Comparison of ENCODE assay signal across 8 mouse cellular contexts in genomic region chr10:116580591-116581358, GRCm38 (mm10). TPM values are rescaled to one million over a fixed set of nuclear protein-coding genes. Genes with fewer than 3 reads are reported as not detected.
DNase-seq lines count a peak whose midpoint lies in the region; ATAC-seq and TF ChIP-seq lines count a peak whose summit lies in the region.

No protein-coding gene starts in this region.

- TF ChIP-seq CTCF in C2C12 (IDR thresholded peaks at IDR 0.05; ENCODE audit: control insufficient read depth, insufficient read depth, insufficient read length): no peak
- TF ChIP-seq CTCF in testis, adult 2 months (IDR thresholded peaks at IDR 0.05; ENCODE audit: control insufficient read depth, insufficient read depth, insufficient replicate concordance, low read depth, low read length): no peak

- H3K79me2 ChIP-seq in C2C12 (ENCODE audit: control insufficient read depth, insufficient read depth): peaks cover 66% of the 10 kb centered on the region

- peak overlapping the region; percentile 99 for H3ac ChIP-seq in C2C12 (ENCODE audit: control insufficient read depth, insufficient read length, low read depth)

- H3K36me3 ChIP-seq in C2C12 (ENCODE audit: control insufficient read depth, insufficient read depth): peaks cover 5% of the 10 kb centered on the region
- no peaks in the 10 kb centered on the region for H3K36me3 ChIP-seq in embryonic facial prominence, embryonic 11.5 days (replicated peaks; ENCODE audit: control insufficient read depth, insufficient read depth, low read depth, low read length)
- H3K36me3 ChIP-seq in heart, embryonic 11.5 days (ENCODE audit: control insufficient read depth, insufficient read depth, low read length): peaks cover 3% of the 10 kb centered on the region; the same call in 1 of the 2 replicates
- H3K36me3 ChIP-seq in kidney, embryonic 15.5 days: peaks cover 6% of the 10 kb centered on the region; the same call in 1 of the 2 replicates
- H3K36me3 ChIP-seq in liver, embryonic 16.5 days (ENCODE audit: control insufficient read depth, insufficient read depth): no peaks in the 10 kb centered on the region
- H3K36me3 ChIP-seq in neural tube, embryonic 12.5 days: 0 out of 2 replicates have a peak, but pooled peaks cover 9% of the 10 kb centered on the region
- H3K36me3 ChIP-seq in testis, adult 2 months (ENCODE audit: control insufficient read depth, insufficient read depth, low read length): no peaks in the 10 kb centered on the region

- peak overlapping the region; percentile 55 for H3K4me2 ChIP-seq in embryonic facial prominence, embryonic 11.5 days (ENCODE audit: low read depth, low read length)
- peak overlapping the region; percentile 83 for H3K4me2 ChIP-seq in heart, embryonic 11.5 days
- peak overlapping the region; percentile 68 for H3K4me2 ChIP-seq in kidney, embryonic 15.5 days
- peak overlapping the region; percentile 81 for H3K4me2 ChIP-seq in liver, embryonic 16.5 days (ENCODE audit: low read depth, low read length)
- H3K4me2 ChIP-seq in neural tube, embryonic 12.5 days (replicated peaks): peak overlapping the region; percentile 77

- no peaks in the 10 kb centered on the region for H3K9me3 ChIP-seq in embryonic facial prominence, embryonic 11.5 days (replicated peaks; ENCODE audit: control insufficient read depth, low read length)
- H3K9me3 ChIP-seq in heart, embryonic 11.5 days (replicated peaks; ENCODE audit: control insufficient read depth, low read length): no peaks in the 10 kb centered on the region
- H3K9me3 ChIP-seq in kidney, embryonic 15.5 days (replicated peaks): no peaks in the 10 kb centered on the region
- no peaks in the 10 kb centered on the region for H3K9me3 ChIP-seq in liver, embryonic 16.5 days (replicated peaks; ENCODE audit: control insufficient read depth, low read length)
- H3K9me3 ChIP-seq in neural tube, embryonic 12.5 days: no peaks in the 10 kb centered on the region

- H3K27me3 ChIP-seq in C2C12 (ENCODE audit: control insufficient read depth, insufficient read depth, insufficient read length): no peaks in the 10 kb centered on the region
- H3K27me3 ChIP-seq in embryonic facial prominence, embryonic 11.5 days (ENCODE audit: control insufficient read depth, insufficient read depth, low read length): no peaks in the 10 kb centered on the region
- no peaks in the 10 kb centered on the region for H3K27me3 ChIP-seq in heart, embryonic 11.5 days (ENCODE audit: control insufficient read depth, insufficient read depth, low read length)
- H3K27me3 ChIP-seq in kidney, embryonic 15.5 days: no peaks in the 10 kb centered on the region
- no peaks in the 10 kb centered on the region for H3K27me3 ChIP-seq in liver, embryonic 16.5 days (ENCODE audit: control insufficient read depth, insufficient read depth, low read depth, low read length)
- H3K27me3 ChIP-seq in neural tube, embryonic 12.5 days (replicated peaks): no peaks in the 10 kb centered on the region
- no peaks in the 10 kb centered on the region for H3K27me3 ChIP-seq in testis, adult 2 months (ENCODE audit: control insufficient read depth, insufficient read depth, low read length)

- H3K79me3 ChIP-seq in C2C12 (ENCODE audit: low read depth): peaks cover 52% of the 10 kb centered on the region

- H3K4me3 ChIP-seq in C2C12 (ENCODE audit: insufficient read depth, poor library complexity, severe bottlenecking): peak overlapping the region; percentile 95
- H3K4me3 ChIP-seq in embryonic facial prominence, embryonic 11.5 days (ENCODE audit: low read depth, low read length): peak overlapping the region; percentile 98
- peak overlapping the region; percentile 98 for H3K4me3 ChIP-seq in heart, embryonic 11.5 days (ENCODE audit: low read depth, low read length)
- H3K4me3 ChIP-seq in kidney, embryonic 15.5 days (replicated peaks): peak overlapping the region; percentile 82
- peak overlapping the region; percentile 73 for H3K4me3 ChIP-seq in liver, embryonic 16.5 days (ENCODE audit: low read depth, low read length)
- H3K4me3 ChIP-seq in neural tube, embryonic 12.5 days: peak overlapping the region; percentile 98
- H3K4me3 ChIP-seq in testis, adult 2 months (ENCODE audit: control insufficient read depth, low read depth, low read length): peak overlapping the region; percentile 88

- ATAC-seq in embryonic facial prominence, embryonic 11.5 days (replicated peaks; ENCODE audit: insufficient number of reproducible peaks, low FRiP score, low TSS enrichment, low read depth): peak; percentile 35
- peak; percentile 62 for ATAC-seq in heart, embryonic 11.5 days (replicated peaks; ENCODE audit: insufficient number of reproducible peaks, low FRiP score, low TSS enrichment)
- ATAC-seq in kidney, embryonic 15.5 days (replicated peaks; ENCODE audit: low FRiP score): peak; percentile 80
- peak; percentile 71 for ATAC-seq in liver, embryonic 16.5 days (ENCODE audit: low read depth)
- ATAC-seq in neural tube, embryonic 12.5 days (ENCODE audit: low FRiP score, low read depth): peak; percentile 85

- H3K4me1 ChIP-seq in embryonic facial prominence, embryonic 11.5 days (ENCODE audit: control insufficient read depth, insufficient read depth, low read length): no peaks in the 10 kb centered on the region
- H3K4me1 ChIP-seq in heart, embryonic 11.5 days (ENCODE audit: control insufficient read depth, insufficient read depth, low read length): peaks cover 7% of the 10 kb centered on the region; the same call in 1 of the 2 replicates
- peaks cover 10% of the 10 kb centered on the region for H3K4me1 ChIP-seq in kidney, embryonic 15.5 days
- peaks cover 5% of the 10 kb centered on the region for H3K4me1 ChIP-seq in liver, embryonic 16.5 days (ENCODE audit: control insufficient read depth, low read depth, low read length)
- peaks cover 15% of the 10 kb centered on the region for H3K4me1 ChIP-seq in neural tube, embryonic 12.5 days
- H3K4me1 ChIP-seq in testis, adult 2 months (ENCODE audit: control insufficient read depth, insufficient read depth, low read length): peaks cover 2% of the 10 kb centered on the region; the same call in 1 of the 2 replicates

- H3K9ac ChIP-seq in embryonic facial prominence, embryonic 11.5 days (replicated peaks; ENCODE audit: low read length): peak overlapping the region; percentile 98
- peak overlapping the region; percentile 98 for H3K9ac ChIP-seq in heart, embryonic 11.5 days (ENCODE audit: low read depth, low read length)
- peak overlapping the region; percentile 82 for H3K9ac ChIP-seq in kidney, embryonic 15.5 days
- H3K9ac ChIP-seq in liver, embryonic 16.5 days (ENCODE audit: low read depth, low read length): peak overlapping the region; percentile 96
- H3K9ac ChIP-seq in neural tube, embryonic 12.5 days: peak overlapping the region; percentile 98

- peak overlapping the region; percentile 99 for H3K27ac ChIP-seq in embryonic facial prominence, embryonic 11.5 days (replicated peaks; ENCODE audit: low read depth, low read length)
- H3K27ac ChIP-seq in heart, embryonic 11.5 days (ENCODE audit: low read depth, low read length): peak overlapping the region; percentile 98
- peak overlapping the region; percentile 99 for H3K27ac ChIP-seq in kidney, embryonic 15.5 days
- H3K27ac ChIP-seq in liver, embryonic 16.5 days (ENCODE audit: low read length): peak overlapping the region; percentile 95
- peak overlapping the region; percentile 99 for H3K27ac ChIP-seq in neural tube, embryonic 12.5 days
- peak overlapping the region; percentile 10 for H3K27ac ChIP-seq in testis, adult 2 months (ENCODE audit: control insufficient read depth, insufficient read depth, low read depth, low read length)

- peak; percentile 19 for DNase-seq in adrenal gland, adult 8-10 months
- peak; percentile 70 for DNase-seq in embryonic facial prominence, embryonic 11.5 days (ENCODE audit: low spot score)

- under 1% methylated on average over 21 of the region's 71 CpGs for WGBS in embryonic facial prominence, embryonic 11.5 days
- WGBS in heart, embryonic 11.5 days (ENCODE audit: insufficient replicate concordance): under 1% methylated on average over 55 of the region's 71 CpGs
- under 1% methylated on average over 50 of the region's 71 CpGs for WGBS in kidney, embryonic 15.5 days
- WGBS in liver, embryonic 16.5 days (ENCODE audit: insufficient replicate concordance): 0% methylated on average over 44 of the region's 71 CpGs
- WGBS in neural tube, embryonic 12.5 days: under 1% methylated on average over 47 of the region's 71 CpGs

- TF ChIP-seq POLR2A in testis, adult 2 months (IDR thresholded peaks at IDR 0.05; ENCODE audit: control insufficient read depth, low read depth, low read length): no peak

TF ChIP-seq in C2C12, 6 proteins besides CTCF, POLR2A, EP300 and RAD21:
- TF ChIP-seq MYOD1 (IDR thresholded peaks at IDR 0.05; ENCODE audit: control insufficient read depth, insufficient read length, low read depth) (no peak), USF1 (IDR thresholded peaks at IDR 0.05; ENCODE audit: low read depth) (no peak), FOSL1 (IDR thresholded peaks at IDR 0.05; ENCODE audit: insufficient read depth, low read length, poor library complexity, severe bottlenecking) (no peak), MAX (IDR thresholded peaks at IDR 0.05) (no peak), MYOG (IDR thresholded peaks at IDR 0.05; ENCODE audit: control insufficient read depth, extremely low read depth, insufficient read length) (no peak), CEBPB (IDR thresholded peaks at IDR 0.05; ENCODE audit: low read depth) (no peak)
TF ChIP-seq in C2C12: peak in this region for 0.

RNA-seq across cellular contexts. Expression of gene Cnot2, which starts 0.5 kb away (rescaled TPM):
- 22.0 TPM for polyA plus RNA-seq in C2C12 (2012; fragmentation: generic; extraction: Trizol)
- 10 to 100 TPM; 57.5 to 91.3 (median 78.9) TPM for total RNA-seq in adrenal gland, adult 8-10 months (2022)
- polyA plus RNA-seq in embryonic facial prominence, embryonic 11.5 days (2014; fragmentation: Nextera tagmentation; extraction: Ambion mirVana): 166 and 178 TPM in 2 replicates
- polyA plus RNA-seq in heart, embryonic 11.5 days (2014; fragmentation: Nextera tagmentation; extraction: Ambion mirVana): 75.8 and 93.6 TPM in 2 replicates
- 102 and 104 TPM in 2 replicates for polyA plus RNA-seq in kidney, embryonic 15.5 days (2015; fragmentation: Nextera tagmentation; extraction: Ambion mirVana)
- polyA plus RNA-seq in liver, embryonic 16.5 days (2015; fragmentation: Nextera tagmentation; extraction: Ambion mirVana): 33.5 and 36.2 TPM in 2 replicates
- polyA plus RNA-seq in neural tube, embryonic 12.5 days (2016; fragmentation: Nextera tagmentation; extraction: Ambion mirVana): 113 and 119 TPM in 2 replicates
- 39.6 and 41.9 TPM in 2 replicates for polyA plus RNA-seq in testis, adult 2 months (2012; rRNA removed)

Comparison
In these comparisons a context has a peak if more than half of its experiments do, and no peak if none do; other contexts are left out.
1. Peak in every context shown above with its lines: DNase-seq, ATAC-seq, H3K4me3 ChIP-seq and H3K27ac ChIP-seq.
2. ATAC-seq: peak in every context shown above with its lines; median percentile 85 in neural tube, embryonic 12.5 days; 80 in kidney, embryonic 15.5 days; 71 in liver, embryonic 16.5 days; 62 in heart, embryonic 11.5 days; 35 in embryonic facial prominence, embryonic 11.5 days.
3. H3K27ac ChIP-seq: peak in every context shown above with its lines; median percentile 99 in embryonic facial prominence, embryonic 11.5 days; 99 in kidney, embryonic 15.5 days; 99 in neural tube, embryonic 12.5 days; 98 in heart, embryonic 11.5 days; 95 in liver, embryonic 16.5 days; 10 in testis, adult 2 months.